Mouse (Mus musculus): ENCODE data around the gene Asic2. TPM values are rescaled to one million over a fixed set of nuclear protein-coding genes. Genes with fewer than 3 reads are reported as not detected.
A peak's percentile ranks its signal among the peaks of the same experiment; 100 is the strongest.

Asic2 gene
- total RNA-seq, 2 experiments from 2014 or later = not detected

- DNase-seq = no peak
Observed at GRCm38 (mm10) chr11:81153841-81154240, 814.4 kb downstream of the Asic2 start.

- DNase-seq = no peak
Observed at GRCm38 (mm10) chr11:81153161-81153840, 815.0 kb downstream of the Asic2 start.

- DNase-seq = no peak
Observed at GRCm38 (mm10) chr11:81152460-81153160, 815.6 kb downstream of the Asic2 start.

- no peak for DNase-seq
Observed at GRCm38 (mm10) chr11:81152021-81152385, 816.3 kb downstream of the Asic2 start.

GRCm38 (mm10) chr11:81151286-81152020 is 816.8 kb downstream of the Asic2 start:
- DNase-seq = no peak

GRCm38 (mm10) chr11:81150621-81151020 is 817.6 kb downstream of the Asic2 start:
- DNase-seq = no peak

GRCm38 (mm10) chr11:81148423-81148822 is 819.8 kb downstream of the Asic2 start:
- no peak for DNase-seq

- DNase-seq = no peak
Observed at GRCm38 (mm10) chr11:81146574-81147157, 821.6 kb downstream of the Asic2 start.

- no peak for DNase-seq
Observed at GRCm38 (mm10) chr11:81135141-81135540, 833.1 kb downstream of the Asic2 start.

- no peak for DNase-seq
Observed at GRCm38 (mm10) chr11:81133950-81134349, 834.3 kb downstream of the Asic2 start.

- no peak for DNase-seq
Observed at GRCm38 (mm10) chr11:81132669-81133068, 835.6 kb downstream of the Asic2 start.

GRCm38 (mm10) chr11:81124363-81124762 is 843.9 kb downstream of the Asic2 start:
- no peak for DNase-seq

GRCm38 (mm10) chr11:81120024-81120576 is 848.2 kb downstream of the Asic2 start:
- no peak for DNase-seq

GRCm38 (mm10) chr11:81118055-81118454 is 850.2 kb downstream of the Asic2 start:
- DNase-seq = no peak

GRCm38 (mm10) chr11:81115666-81116065 is 852.6 kb downstream of the Asic2 start:
- DNase-seq = no peak

- DNase-seq = no peak
Observed at GRCm38 (mm10) chr11:81111626-81112025, 856.6 kb downstream of the Asic2 start.

GRCm38 (mm10) chr11:81110049-81110448 is 858.2 kb downstream of the Asic2 start:
- no peak for DNase-seq

- no peak for DNase-seq
Observed at GRCm38 (mm10) chr11:81106949-81107348, 861.3 kb downstream of the Asic2 start.

- no peak for DNase-seq
Observed at GRCm38 (mm10) chr11:81100829-81101228, 867.4 kb downstream of the Asic2 start.

GRCm38 (mm10) chr11:81096011-81096410 is 872.2 kb downstream of the Asic2 start:
- peak; percentile 11 for DNase-seq

GRCm38 (mm10) chr11:81094581-81094980 is 873.7 kb downstream of the Asic2 start:
- no peak for DNase-seq

GRCm38 (mm10) chr11:81092161-81092560 is 876.1 kb downstream of the Asic2 start:
- DNase-seq = no peak

Data from gastrocnemius, postnatal 25 days (tissue).